Mouse (Mus musculus) heart, adult 2 months (tissue): ENCODE results near the gene Mpzl2. TPM values are rescaled to one million over a fixed set of nuclear protein-coding genes. Genes with fewer than 3 reads are reported as not detected.

ENCODE experiments used
- DNase-seq, 2 experiments: peaks; one replicate each; pipeline ENCODE4 v3.0.0; 2021
- H3K27ac ChIP-seq: fragments of 200-600 bp; 2 replicates; pipeline ENCODE4 v1.8.1; 2022
- H3K27me3 ChIP-seq: fragments of 200-500 bp; 2 replicates; pipeline ENCODE4 v1.6.1; 2012; ENCODE audit warnings: mild to moderate bottlenecking, low read length, inconsistent platforms, mixed read lengths; ENCODE audit not compliant: control insufficient read depth, insufficient read depth
- H3K36me3 ChIP-seq: fragments of 200-500 bp; 2 replicates; pipeline ENCODE4 v1.6.1; 2012; ENCODE audit warnings: low read length, inconsistent platforms; ENCODE audit not compliant: control insufficient read depth, insufficient read depth
- H3K4me1 ChIP-seq: fragments of 200-500 bp; 2 replicates; pipeline ENCODE4 v1.6.1; 2011; ENCODE audit warnings: low read length; ENCODE audit not compliant: control insufficient read depth, insufficient read depth
- H3K4me3 ChIP-seq: fragments of 200-600 bp; 2 replicates; pipeline ENCODE4 v1.8.1; 2022
- H3K79me2 ChIP-seq: fragments of 200-500 bp; replicated peaks from 2 replicates; pipeline ENCODE4 v1.6.1; 2012; ENCODE audit warnings: mild to moderate bottlenecking, inconsistent platforms, low read length, moderate library complexity, mixed read lengths; ENCODE audit not compliant: control insufficient read depth, insufficient read depth
- H3K9ac ChIP-seq: fragments of 200-500 bp; 2 replicates; pipeline ENCODE4 v1.6.1; 2012; ENCODE audit warnings: low read depth, mild to moderate bottlenecking, control low read depth, inconsistent platforms, low read length, mixed read lengths
- CTCF ChIP-seq: fragments of 200-600 bp; IDR thresholded peaks from 2 replicates; pipeline ENCODE4 v1.8.1; 2022; ENCODE audit warnings: antibody characterized with exemption, mild to moderate bottlenecking, moderate library complexity
- EP300 ChIP-seq: fragments of 200-500 bp; IDR thresholded peaks from 2 replicates; pipeline ENCODE4 v1.6.1; 2011; ENCODE audit warnings: low read depth, low read length, control low read depth; ENCODE audit not compliant: insufficient read depth
- POLR2A ChIP-seq: fragments of 200-500 bp; IDR thresholded peaks from 2 replicates; pipeline ENCODE4 v1.6.1; 2011; ENCODE audit warnings: mild to moderate bottlenecking, low read depth, low read length, control low read depth; ENCODE audit not compliant: insufficient read depth
- WGBS: fragments of 180-500 bp; shearing (Covaris S2); methylation state at CpG from one replicate; pipeline ENCODE4 v1.1.7; 2018; 5-methylcytosine and 5-hydroxymethylcytosine counted together
- intact Hi-C: fragments of 180-260 bp; cut with DNase I; formaldehyde crosslinking; loops from one replicate; pipeline ENCODE4 v1.15.1; 2025
- polyA plus RNA-seq: library from polyadenylated mRNA; depleted of rRNA; stranded (reverse); fragments of >200 nt; gene quantifications from 2 replicates; pipeline ENCODE4 v1.2.3, GENCODE M21; 2012
- total RNA-seq, 2 experiments: library from RNA; stranded (reverse); gene quantifications; 2 replicates each; pipeline ENCODE4 v1.2.3; 2021

Mpzl2 gene
- total and polyA plus RNA-seq, 3 experiments: 0.77 to 1.6 (median 1.2) TPM

DNA sequence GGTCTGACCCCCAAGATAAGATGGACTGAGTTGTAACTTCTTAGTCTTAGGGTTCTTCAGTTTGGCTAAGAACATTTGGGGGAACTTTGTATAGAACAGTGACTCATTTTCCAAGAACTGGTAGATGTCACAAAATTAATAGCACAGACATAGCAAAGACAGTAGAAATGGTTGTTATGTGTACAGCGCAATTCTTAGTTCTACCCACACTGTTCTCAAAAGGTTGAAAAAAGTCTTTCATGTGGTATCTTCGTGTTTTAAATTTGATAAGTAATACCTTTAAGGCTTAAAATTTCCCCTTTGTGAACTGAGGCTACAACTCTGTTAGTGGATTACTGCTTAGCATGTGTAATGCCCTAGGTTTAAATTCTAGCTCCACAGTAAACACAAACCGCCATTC is 43.5 kb downstream of the Mpzl2 start:
- 87% methylated on average over 3 of the region's 3 CpGs for WGBS
- intact Hi-C loops: no loop called here
- H3K4me3 ChIP-seq: no peak overlapping the region
- H3K4me1 ChIP-seq: no peaks in the 10 kb centered on the region
- H3K27me3 ChIP-seq: peaks cover 3% of the 10 kb centered on the region; the same call in 1 of the 2 replicates
- no peaks in the 10 kb centered on the region for H3K36me3 ChIP-seq
- no peak overlapping the region for H3K27ac ChIP-seq
- no peak for TF ChIP-seq EP300
- TF ChIP-seq CTCF: no peak
- TF ChIP-seq POLR2A: no peak
- no peak for DNase-seq
- no peak overlapping the region for H3K9ac ChIP-seq
- H3K79me2 ChIP-seq: no peaks in the 10 kb centered on the region

DNA sequence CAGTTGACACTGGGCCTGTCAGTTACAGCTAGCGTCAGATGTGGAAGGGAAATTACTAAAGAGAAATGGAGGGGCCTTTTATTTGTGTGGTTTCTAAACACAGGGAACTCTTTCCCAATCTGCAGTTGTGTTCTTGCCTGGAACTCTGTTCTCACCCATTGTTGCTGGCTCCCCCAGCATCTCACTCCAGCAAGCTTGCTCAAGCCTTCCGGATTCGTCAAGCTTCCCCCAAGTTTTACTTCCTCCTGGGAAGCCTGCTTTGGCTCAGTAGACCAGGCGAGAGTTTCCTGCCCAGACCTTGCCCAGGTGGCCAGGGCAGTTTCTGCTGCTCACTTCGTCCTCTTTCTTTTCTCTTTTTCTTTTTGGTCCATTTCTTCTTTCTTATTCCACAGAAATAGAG is 45.0 kb downstream of the Mpzl2 start:
- no peak for TF ChIP-seq EP300
- no peak for TF ChIP-seq POLR2A
- TF ChIP-seq CTCF: no peak
- Histone ChIP-seq H3K9ac (no peak overlapping the region), H3K4me1 (no peaks in the 10 kb centered on the region), H3K79me2 (no peaks in the 10 kb centered on the region), H3K36me3 (no peaks in the 10 kb centered on the region), H3K27me3 (peaks cover 3% of the 10 kb centered on the region; the same call in 1 of the 2 replicates), H3K4me3 (no peak overlapping the region), H3K27ac (no peak overlapping the region)
- DNase-seq: peak in 1 of 2 experiments; percentile 27
- intact Hi-C loops: no loop called here
- WGBS: 40% methylated on average over 5 of the region's 5 CpGs

DNA sequence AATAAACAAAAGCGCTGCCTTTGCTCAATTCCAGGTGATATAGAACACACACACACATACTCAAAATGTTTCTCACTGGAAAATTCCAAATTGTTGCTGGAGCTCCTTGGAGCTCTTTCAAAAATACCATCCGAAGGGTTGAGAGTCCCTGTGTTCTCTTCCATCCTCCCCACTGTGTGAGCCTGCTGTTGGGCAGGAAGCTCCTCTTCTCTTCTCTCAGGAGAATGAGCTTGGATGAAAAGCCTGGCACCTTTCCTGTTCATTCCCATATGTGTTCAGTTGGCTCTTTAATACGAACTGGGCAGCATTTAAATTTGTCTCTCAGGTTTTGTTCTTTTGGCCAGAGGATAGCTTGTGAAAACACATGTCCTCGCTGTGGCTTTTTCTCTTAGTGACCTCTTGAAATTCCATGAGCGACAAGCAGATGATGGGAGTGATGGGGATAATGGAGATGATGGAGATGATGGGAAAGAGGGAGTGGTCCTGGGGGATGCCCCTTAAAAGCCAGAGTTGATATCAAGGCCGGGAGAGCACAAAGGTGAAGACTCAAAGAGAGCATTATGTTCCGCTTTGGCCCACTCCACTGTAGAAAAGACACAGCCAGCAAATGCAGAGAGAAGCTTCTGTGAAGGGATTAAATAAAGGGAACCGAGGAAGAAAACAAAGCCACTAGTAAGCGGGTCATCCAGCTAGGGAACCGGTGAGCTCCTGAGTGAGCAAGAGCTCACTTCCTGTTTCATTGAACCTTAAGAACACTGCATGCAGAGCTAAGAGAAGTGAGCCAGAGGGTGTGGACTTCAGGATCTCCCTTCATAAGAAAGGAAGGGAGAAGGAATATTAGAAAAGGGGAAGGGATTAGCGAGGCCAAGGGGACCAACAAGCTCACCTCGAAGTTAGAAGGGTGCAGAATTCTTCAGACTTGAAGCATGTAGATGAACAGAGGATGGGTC is 46.4 kb downstream of the Mpzl2 start:
- Histone ChIP-seq H3K27me3 (peaks cover 3% of the 10 kb centered on the region; the same call in 1 of the 2 replicates), H3K27ac (no peak overlapping the region), H3K79me2 (no peaks in the 10 kb centered on the region), H3K4me3 (no peak overlapping the region), H3K36me3 (no peaks in the 10 kb centered on the region), H3K4me1 (no peaks in the 10 kb centered on the region), H3K9ac (no peak overlapping the region)
- TF ChIP-seq CTCF (no peak), EP300 (no peak), POLR2A (no peak)
- 68% methylated on average over 12 of the region's 12 CpGs for WGBS
- intact Hi-C loops: no loop called here
- DNase-seq: no peak

DNA sequence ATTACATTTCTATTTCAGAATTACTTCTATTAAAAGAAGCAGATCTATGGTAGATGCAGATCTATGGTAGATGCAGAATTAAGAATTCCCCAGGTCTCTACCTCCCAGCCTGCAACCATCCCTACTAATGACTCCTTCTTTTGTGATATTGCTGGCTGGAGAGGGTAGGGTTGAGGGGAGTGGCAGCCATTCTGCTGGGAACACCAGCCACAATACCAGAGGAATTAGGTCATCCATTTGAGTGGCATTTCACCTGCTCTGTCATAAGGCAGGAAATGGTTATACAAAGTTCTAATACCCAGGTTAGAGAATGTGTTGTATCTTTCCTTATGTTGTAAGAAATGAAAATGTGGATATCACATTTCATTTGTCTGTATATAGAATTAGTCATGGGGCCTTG is 48.4 kb downstream of the Mpzl2 start:
- Histone ChIP-seq H3K27ac (no peak overlapping the region), H3K27me3 (no peaks in the 10 kb centered on the region), H3K4me1 (peaks cover 1% of the 10 kb centered on the region; the same call in 1 of the 2 replicates), H3K36me3 (no peaks in the 10 kb centered on the region), H3K9ac (no peak overlapping the region), H3K79me2 (no peaks in the 10 kb centered on the region), H3K4me3 (no peak overlapping the region)
- TF ChIP-seq EP300: no peak
- no peak for TF ChIP-seq POLR2A
- TF ChIP-seq CTCF: no peak
- no peak for DNase-seq
- intact Hi-C loops: no loop called here

DNA sequence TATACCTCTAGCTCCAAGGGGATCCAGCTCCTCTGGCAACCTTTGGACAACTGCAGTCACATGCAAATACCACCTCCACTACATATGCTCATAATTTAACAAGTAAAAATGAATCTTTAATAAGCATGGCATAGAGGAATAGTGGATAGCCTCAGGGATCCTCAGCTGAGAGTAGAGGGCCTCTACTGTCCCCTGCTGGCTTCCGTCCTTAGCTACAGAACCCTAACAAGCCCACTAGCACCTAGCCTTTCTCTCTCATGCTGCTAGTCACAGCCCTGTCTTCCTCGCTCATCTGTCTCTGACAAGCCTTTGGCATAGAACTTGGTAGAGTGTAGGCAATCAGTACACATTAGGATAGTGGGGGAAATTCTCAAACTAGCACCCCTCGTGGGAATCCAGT is 51.2 kb downstream of the Mpzl2 start:
- TF ChIP-seq EP300 (no peak), POLR2A (no peak), CTCF (no peak)
- intact Hi-C loops: no loop called here
- H3K9ac ChIP-seq: no peak overlapping the region
- 67% methylated on average over 3 of the region's 3 CpGs for WGBS
- H3K4me3 ChIP-seq: no peak overlapping the region
- no peak for DNase-seq
- H3K79me2 ChIP-seq: no peaks in the 10 kb centered on the region
- H3K4me1 ChIP-seq: peaks cover 1% of the 10 kb centered on the region; the same call in 1 of the 2 replicates
- no peak overlapping the region for H3K27ac ChIP-seq
- peaks cover 2% of the 10 kb centered on the region; the same call in 1 of the 2 replicates for H3K27me3 ChIP-seq
- no peaks in the 10 kb centered on the region for H3K36me3 ChIP-seq

DNA sequence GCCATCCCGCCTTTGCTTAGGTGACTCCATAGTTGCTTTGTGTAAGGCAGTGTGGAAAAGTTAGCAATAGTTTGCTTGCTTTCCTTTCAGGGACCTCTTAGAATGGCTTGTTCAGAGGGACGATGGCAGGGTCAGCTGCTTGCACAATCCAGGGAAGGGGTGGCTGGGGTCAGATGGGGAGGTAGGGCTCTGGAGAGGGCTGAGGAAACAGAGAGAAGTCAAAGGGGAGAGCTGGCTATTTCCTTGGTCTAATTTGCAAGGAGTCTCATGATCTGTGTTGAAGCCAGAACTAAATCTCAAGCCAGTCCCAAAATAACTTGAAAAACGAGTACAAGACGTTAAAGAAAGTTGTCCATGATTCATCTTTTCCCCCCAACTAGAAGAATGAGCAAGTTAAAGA is 53.0 kb downstream of the Mpzl2 start:
- H3K79me2 ChIP-seq: no peaks in the 10 kb centered on the region
- H3K36me3 ChIP-seq: no peaks in the 10 kb centered on the region
- H3K4me3 ChIP-seq: no peak overlapping the region
- DNase-seq: no peak
- H3K4me1 ChIP-seq: peaks cover 1% of the 10 kb centered on the region; the same call in 1 of the 2 replicates
- WGBS: 36% methylated on average over 4 of the region's 4 CpGs
- peaks cover 2% of the 10 kb centered on the region; the same call in 1 of the 2 replicates for H3K27me3 ChIP-seq
- TF ChIP-seq CTCF (no peak), POLR2A (no peak), EP300 (no peak)
- H3K27ac ChIP-seq: peak overlapping the region; percentile 23
- intact Hi-C loops: no loop called here
- H3K9ac ChIP-seq: no peak overlapping the region
